10 mouse cellular contexts compared by ENCODE assay signal in the genomic region with DNA sequence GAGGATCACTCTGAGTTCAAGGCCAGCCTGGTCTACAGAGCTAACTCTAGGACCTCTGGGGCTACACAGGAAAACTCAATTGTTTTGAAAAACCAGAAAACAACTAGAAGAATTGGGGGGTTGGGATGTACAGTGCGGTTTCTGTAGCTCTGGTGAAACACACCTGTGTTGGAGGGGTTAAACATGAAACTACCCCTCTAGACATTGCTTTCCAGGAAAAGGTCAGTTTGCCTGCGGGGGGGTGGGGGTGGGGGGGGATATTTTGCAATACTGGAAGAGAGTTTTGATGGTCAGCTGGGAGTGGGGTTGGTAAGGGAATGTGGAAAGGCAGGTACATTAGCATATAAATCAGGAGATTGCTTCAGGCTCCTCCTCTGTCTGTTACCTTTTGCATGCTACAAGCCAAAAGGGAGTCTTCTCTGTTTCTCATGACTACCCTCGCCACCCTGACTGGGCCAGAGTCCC. TPM values are rescaled to one million over a fixed set of nuclear protein-coding genes. Genes with fewer than 3 reads are reported as not detected.
DNase-seq lines count a peak whose midpoint lies in the region; ATAC-seq and TF ChIP-seq lines count a peak whose summit lies in the region.
"Had no signal": no experiment of that assay in that cellular context is flagged by ENCODE, and none has a peak within 500 bp of the region (broad histone marks: within the 10 kb centered on the region; RNA-seq: fewer than 3 reads in every experiment).

No protein-coding gene starts in this region.

- H3K9me3 ChIP-seq in embryonic facial prominence, embryonic 13.5 days: no peaks in the 10 kb centered on the region
- H3K9me3 ChIP-seq in intestine, embryonic 15.5 days: no peaks in the 10 kb centered on the region

- no peaks in the 10 kb centered on the region for H3K36me3 ChIP-seq in embryonic facial prominence, embryonic 13.5 days
- no peaks in the 10 kb centered on the region for H3K36me3 ChIP-seq in intestine, embryonic 15.5 days
- no peaks in the 10 kb centered on the region for H3K36me3 ChIP-seq in myocyte (ENCODE audit: control insufficient read depth, insufficient read depth)

- WGBS in embryonic facial prominence, embryonic 13.5 days: 57% methylated on average over 3 of the region's 3 CpGs
- WGBS in intestine, embryonic 15.5 days: 58% methylated on average over 3 of the region's 3 CpGs

- H3K27me3 ChIP-seq in embryonic facial prominence, embryonic 13.5 days: no peaks in the 10 kb centered on the region
- H3K27me3 ChIP-seq in intestine, embryonic 15.5 days (replicated peaks): no peaks in the 10 kb centered on the region
- no peaks in the 10 kb centered on the region for H3K27me3 ChIP-seq in myocyte (ENCODE audit: control insufficient read depth, insufficient read depth, insufficient read length)

- TF ChIP-seq CTCF in layer of hippocampus, adult 2 months (conservative IDR thresholded peaks at IDR 0.05): no peak

- peak overlapping the region; percentile 61 for H3K4me2 ChIP-seq in embryonic facial prominence, embryonic 13.5 days
- peak overlapping the region; percentile 61 for H3K4me2 ChIP-seq in intestine, embryonic 15.5 days (replicated peaks)
- peak overlapping the region; percentile 97 for H3K4me2 ChIP-seq in myocyte (ENCODE audit: low read depth)

- peaks cover 31% of the 10 kb centered on the region for H3K4me1 ChIP-seq in embryonic facial prominence, embryonic 13.5 days
- peaks cover 26% of the 10 kb centered on the region for H3K4me1 ChIP-seq in intestine, embryonic 15.5 days (replicated peaks)

- DNase-seq in layer of hippocampus, adult 2 months (ENCODE audit: low spot score in 2 of 2): no peak
- no peak for DNase-seq in layer of hippocampus, postnatal 10 days (ENCODE audit: low spot score in 2 of 2)
- DNase-seq in gastrocnemius, postnatal 36 days: no peak
- DNase-seq in right cerebral cortex, adult 2 months (ENCODE audit: low spot score in 2 of 2): no peak
- DNase-seq in layer of hippocampus, adult 9-11 months: no peak

- no peaks in the 10 kb centered on the region for H3K79me2 ChIP-seq in myocyte (ENCODE audit: control insufficient read depth, insufficient read depth)

- no peak for ATAC-seq in embryonic facial prominence, embryonic 13.5 days (ENCODE audit: insufficient number of reproducible peaks, insufficient read depth, low FRiP score, low TSS enrichment, low read depth)
- no peak for ATAC-seq in intestine, embryonic 15.5 days

- peak overlapping the region; percentile 68 for H3K27ac ChIP-seq in layer of hippocampus, adult 2 months
- peak overlapping the region; percentile 88 for H3K27ac ChIP-seq in embryonic facial prominence, embryonic 13.5 days
- peak overlapping the region; percentile 79; the same call in 1 of the 2 replicates for H3K27ac ChIP-seq in intestine, embryonic 15.5 days

- 0 out of 2 replicates have a peak overlapping the region, but pooled peaks have one; percentile 61 for H3K9ac ChIP-seq in embryonic facial prominence, embryonic 13.5 days
- H3K9ac ChIP-seq in intestine, embryonic 15.5 days: no peak overlapping the region

- no peak overlapping the region for H3ac ChIP-seq in myocyte (ENCODE audit: control insufficient read depth, insufficient read length)

- intact Hi-C loops in gastrocnemius, postnatal 36 days (cut with DNase I): no loop called here

- no peak for TF ChIP-seq POLR2A in myocyte (IDR thresholded peaks at IDR 0.05; ENCODE audit: insufficient read length, low read depth)

- H3K4me3 ChIP-seq in layer of hippocampus, adult 2 months: peak overlapping the region; percentile 37; the same call in 1 of the 2 replicates
- 0 out of 2 replicates have a peak overlapping the region, but pooled peaks have one; percentile 33 for H3K4me3 ChIP-seq in embryonic facial prominence, embryonic 13.5 days
- H3K4me3 ChIP-seq in intestine, embryonic 15.5 days (replicated peaks): no peak overlapping the region
- H3K4me3 ChIP-seq in myocyte: peak overlapping the region; percentile 14

TF ChIP-seq in myocyte, 11 proteins besides CTCF, POLR2A, EP300 and RAD21:
- TF ChIP-seq TCF3 (IDR thresholded peaks at IDR 0.05; ENCODE audit: insufficient read length, low read depth): no peak
TF ChIP-seq in myocyte: peak in this region for 0.

RNA-seq across cellular contexts. Expression of gene Zfp219, which starts 1.7 kb away (rescaled TPM):
- 10 to 100 TPM; 46.5 to 46.8 TPM for total RNA-seq in layer of hippocampus, adult 2 months (2021)
- total RNA-seq in layer of hippocampus, postnatal 10 days (2021): 10 to 100 TPM; 43.5 to 45.0 TPM
- polyA plus RNA-seq in embryonic facial prominence, embryonic 13.5 days (2015; fragmentation: Nextera tagmentation; extraction: Ambion mirVana): 31.1 and 36.0 TPM in 2 replicates
- polyA plus RNA-seq in intestine, embryonic 15.5 days (2015; fragmentation: Nextera tagmentation; extraction: Ambion mirVana): 29.7 and 29.8 TPM in 2 replicates
- 13.6 TPM for polyA plus RNA-seq in myocyte (2012; fragmentation: generic; extraction: Trizol)
- 10 to 100 TPM in 1 of 2 experiments, 1 to 10 TPM in 1; 9.7 to 12.4 TPM for total RNA-seq in gastrocnemius, postnatal 36 days (2021)

RNA-seq across cellular contexts. Expression of gene Tmem253, which starts 6.8 kb away (rescaled TPM):
- 1 to 10 TPM in 1 of 2 experiments, under 1 TPM in 1; 0.34 to 1.4 TPM for total RNA-seq in layer of hippocampus, adult 2 months (2021)
- under 1 TPM in 1 of 2 experiments, not detected in 1; 0.51 TPM for total RNA-seq in layer of hippocampus, postnatal 10 days (2021)
- polyA plus RNA-seq in embryonic facial prominence, embryonic 13.5 days (2015; fragmentation: Nextera tagmentation; extraction: Ambion mirVana): 0.44 and 1.1 TPM in 2 replicates
- polyA plus RNA-seq in intestine, embryonic 15.5 days (2015; fragmentation: Nextera tagmentation; extraction: Ambion mirVana): 50.1 and 60.0 TPM in 2 replicates
- polyA plus RNA-seq in myocyte (2012; fragmentation: generic; extraction: Trizol): 0.34 TPM
- total RNA-seq in gastrocnemius, postnatal 36 days (2021): 1 to 10 TPM; 1.3 to 1.5 TPM

RNA-seq across cellular contexts. Expression of gene Olfr221, which starts 20.0 kb away (rescaled TPM):
- total RNA-seq in layer of hippocampus, adult 2 months (2021): not detected
- total RNA-seq in layer of hippocampus, postnatal 10 days (2021): not detected
- not detected in 2 replicates for polyA plus RNA-seq in embryonic facial prominence, embryonic 13.5 days (2015; fragmentation: Nextera tagmentation; extraction: Ambion mirVana)
- not detected in 2 replicates for polyA plus RNA-seq in intestine, embryonic 15.5 days (2015; fragmentation: Nextera tagmentation; extraction: Ambion mirVana)
- polyA plus RNA-seq in myocyte (2012; fragmentation: generic; extraction: Trizol): not detected
- total RNA-seq in gastrocnemius, postnatal 36 days (2021): not detected
- total RNA-seq: adrenal gland, adult 2 months; heart, adult 18-20 months had no signal
- polyA plus RNA-seq: adrenal gland, adult 2 months had no signal

RNA-seq across cellular contexts. Expression of gene Arhgef40, which starts 37.8 kb away (rescaled TPM):
- 10 to 100 TPM; 27.9 to 32.2 TPM for total RNA-seq in layer of hippocampus, adult 2 months (2021)
- 10 to 100 TPM; 53.4 to 59.6 TPM for total RNA-seq in layer of hippocampus, postnatal 10 days (2021)
- 165 and 167 TPM in 2 replicates for polyA plus RNA-seq in embryonic facial prominence, embryonic 13.5 days (2015; fragmentation: Nextera tagmentation; extraction: Ambion mirVana)
- polyA plus RNA-seq in intestine, embryonic 15.5 days (2015; fragmentation: Nextera tagmentation; extraction: Ambion mirVana): 64.4 and 65.9 TPM in 2 replicates
- 35.0 TPM for polyA plus RNA-seq in myocyte (2012; fragmentation: generic; extraction: Trizol)
- total RNA-seq in gastrocnemius, postnatal 36 days (2021): 10 to 100 TPM; 13.9 to 18.5 TPM
